In the genomic region with DNA sequence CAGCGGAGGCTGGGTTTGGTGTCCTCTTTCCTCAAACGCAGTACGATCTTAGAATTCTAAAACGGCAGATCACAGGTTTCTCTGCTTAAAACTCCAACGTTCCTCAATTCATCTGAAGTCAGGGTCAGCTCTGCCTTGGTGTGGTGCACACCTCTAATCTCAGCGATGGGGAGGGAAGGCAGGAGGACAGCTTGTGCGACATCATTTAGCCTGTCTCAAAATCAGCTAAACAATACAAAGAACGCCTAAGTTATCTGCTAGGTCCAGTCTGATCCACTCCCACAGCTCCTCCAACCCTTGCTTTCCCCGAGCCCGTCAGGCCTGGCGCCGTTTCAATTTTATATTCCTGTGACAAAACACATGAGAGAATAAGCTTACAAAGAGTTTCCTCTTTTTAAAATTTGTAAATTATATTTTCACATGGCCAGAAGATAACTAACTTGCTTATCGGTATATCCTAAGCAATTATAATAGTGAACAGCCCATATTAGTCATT, we compare ENCODE assay signal across 9 mouse cellular contexts. TPM values are rescaled to one million over a fixed set of nuclear protein-coding genes. Genes with fewer than 3 reads are reported as not detected.
A peak's percentile ranks its signal among the peaks of the same experiment; 100 is the strongest.
DNase-seq lines count a peak whose midpoint lies in the region; ATAC-seq and TF ChIP-seq lines count a peak whose summit lies in the region.
"Had no signal": no experiment of that assay in that cellular context is flagged by ENCODE, and none has a peak within 500 bp of the region (broad histone marks: within the 10 kb centered on the region; RNA-seq: fewer than 3 reads in every experiment).

No protein-coding gene starts in this region.

- H3K27ac ChIP-seq in cerebellum, adult 2 months (ENCODE audit: insufficient read depth, low read length), result no peak overlapping the region
- H3K27ac ChIP-seq in intestine, embryonic 14.5 days (ENCODE audit: low read depth), result 0 out of 2 replicates have a peak overlapping the region, but pooled peaks have one; percentile 41
- peak overlapping the region; percentile 80 for H3K27ac ChIP-seq in midbrain, embryonic 10.5 days (replicated peaks)
- no peak overlapping the region for H3K27ac ChIP-seq in thymus, adult 2 months (ENCODE audit: control insufficient read depth, insufficient read depth, low read length)

- DNase-seq in cerebellum, adult 2 months, result peak in 1 of 2 experiments; percentile 15
- no peak for DNase-seq in cerebellum, adult 18-20 months
- peak; percentile 30 for DNase-seq in right cerebral cortex, postnatal 14 days
- no peak for DNase-seq in right cerebral cortex, postnatal 36 days (ENCODE audit: low spot score in 2 of 2)
- no peak for DNase-seq in intestine, embryonic 14.5 days (ENCODE audit: low spot score)
- no peak for DNase-seq in midbrain, embryonic 10.5 days (ENCODE audit: low spot score)
- no peak for DNase-seq in thymus, adult 2 months
- DNase-seq in T-cell, adult 2 months (ENCODE audit: low spot score), result no peak

- TF ChIP-seq POLR2A in cerebellum, adult 2 months (IDR thresholded peaks at IDR 0.05; ENCODE audit: borderline replicate concordance, insufficient read depth, low read length), result no peak
- no peak for TF ChIP-seq POLR2A in thymus, adult 2 months (IDR thresholded peaks at IDR 0.05; ENCODE audit: control insufficient read depth, extremely low read depth, insufficient read depth, low read length, poor library complexity)

- no peaks in the 10 kb centered on the region for H3K36me3 ChIP-seq in intestine, embryonic 14.5 days (ENCODE audit: control insufficient read depth, insufficient read depth, low read length)
- H3K36me3 ChIP-seq in midbrain, embryonic 10.5 days, result peaks cover 2% of the 10 kb centered on the region
- H3K36me3 ChIP-seq in thymus, adult 2 months (ENCODE audit: control insufficient read depth, insufficient read depth, low read length), result no peaks in the 10 kb centered on the region

- peak overlapping the region; percentile 74 for H3K4me3 ChIP-seq in cerebellum, adult 2 months (replicated peaks; ENCODE audit: insufficient read depth, low read depth, low read length)
- peak overlapping the region; percentile 34 for H3K4me3 ChIP-seq in intestine, embryonic 14.5 days (ENCODE audit: low read depth, low read length)
- H3K4me3 ChIP-seq in midbrain, embryonic 10.5 days, result peak overlapping the region; percentile 53
- no peak overlapping the region; the same call in 1 of the 2 replicates for H3K4me3 ChIP-seq in thymus, adult 2 months (ENCODE audit: control insufficient read depth, insufficient read depth, low read length)

- H3K4me1 ChIP-seq in cerebellum, adult 2 months (ENCODE audit: control insufficient read depth, insufficient read depth, low read length), result no peaks in the 10 kb centered on the region
- H3K4me1 ChIP-seq in intestine, embryonic 14.5 days (replicated peaks; ENCODE audit: control insufficient read depth, insufficient read depth, low read length), result peaks cover 4% of the 10 kb centered on the region; the same call in 1 of the 2 replicates
- H3K4me1 ChIP-seq in midbrain, embryonic 10.5 days, result peaks cover 11% of the 10 kb centered on the region
- H3K4me1 ChIP-seq in thymus, adult 2 months (replicated peaks; ENCODE audit: control insufficient read depth, insufficient read depth, low read length), result peaks cover 4% of the 10 kb centered on the region; the same call in 1 of the 2 replicates

- no peaks in the 10 kb centered on the region for H3K27me3 ChIP-seq in cerebellum, adult 2 months (ENCODE audit: control insufficient read depth, insufficient read depth, low read length)
- H3K27me3 ChIP-seq in intestine, embryonic 14.5 days (replicated peaks; ENCODE audit: control insufficient read depth, insufficient read depth, low read length), result no peaks in the 10 kb centered on the region
- H3K27me3 ChIP-seq in midbrain, embryonic 10.5 days (ENCODE audit: low read depth, poor library complexity, severe bottlenecking), result no peaks in the 10 kb centered on the region
- no peaks in the 10 kb centered on the region for H3K27me3 ChIP-seq in thymus, adult 2 months (ENCODE audit: control insufficient read depth, insufficient read depth, low read length)

- 12% methylated on average over 13 of the region's 13 CpGs for WGBS in cerebellum, adult 2 months
- WGBS in intestine, embryonic 14.5 days, result 21% methylated on average over 13 of the region's 13 CpGs
- WGBS in midbrain, embryonic 10.5 days, result 32% methylated on average over 13 of the region's 13 CpGs
- WGBS in thymus, adult 2 months, result 39% methylated on average over 13 of the region's 13 CpGs

- ATAC-seq in intestine, embryonic 14.5 days (replicated peaks; ENCODE audit: low FRiP score, low TSS enrichment, low read depth), result no peak

- no peak for TF ChIP-seq CTCF in cerebellum, adult 2 months (IDR thresholded peaks at IDR 0.05; ENCODE audit: borderline replicate concordance, insufficient read depth, low read depth, low read length)
- no peak for TF ChIP-seq CTCF in thymus, adult 2 months (IDR thresholded peaks at IDR 0.05; ENCODE audit: borderline replicate concordance, control insufficient read depth, extremely low read depth, insufficient read depth, low read length, poor library complexity)

- H3K4me2 ChIP-seq in intestine, embryonic 14.5 days (ENCODE audit: low read length), result peak overlapping the region; percentile 66

- H3K9ac ChIP-seq in intestine, embryonic 14.5 days (ENCODE audit: low read length), result peak overlapping the region; percentile 45

- no peaks in the 10 kb centered on the region for H3K9me3 ChIP-seq in intestine, embryonic 14.5 days (ENCODE audit: control insufficient read depth, low read length)
- no peaks in the 10 kb centered on the region for H3K9me3 ChIP-seq in midbrain, embryonic 10.5 days (replicated peaks)

RNA-seq across cellular contexts. Expression of a gene that starts 13.1 kb away (rescaled TPM):
- 0.24 TPM in 1 of 2 replicates, not detected in the other for polyA plus RNA-seq in cerebellum, adult 2 months (2012; rRNA removed)
- polyA plus RNA-seq in intestine, embryonic 14.5 days (2014; fragmentation: Nextera tagmentation; extraction: Ambion mirVana), result not detected in 2 replicates
- polyA plus RNA-seq in midbrain, embryonic 10.5 days (2016; fragmentation: Nextera tagmentation; extraction: Ambion mirVana), result 0.42 TPM in 1 of 2 replicates, not detected in the other
- polyA plus RNA-seq in thymus, adult 2 months (2012; rRNA removed), result not detected in 2 replicates
- polyA plus RNA-seq: C2C12 had no signal

RNA-seq across cellular contexts. Expression of a gene that starts 43.4 kb away (rescaled TPM):
- 41.4 and 44.4 TPM in 2 replicates for polyA plus RNA-seq in cerebellum, adult 2 months (2012; rRNA removed)
- polyA plus RNA-seq in intestine, embryonic 14.5 days (2014; fragmentation: Nextera tagmentation; extraction: Ambion mirVana), result 5.5 and 5.7 TPM in 2 replicates
- polyA plus RNA-seq in midbrain, embryonic 10.5 days (2016; fragmentation: Nextera tagmentation; extraction: Ambion mirVana), result 4.3 and 5.1 TPM in 2 replicates
- 4.0 and 4.4 TPM in 2 replicates for polyA plus RNA-seq in thymus, adult 2 months (2012; rRNA removed)

RNA-seq across cellular contexts. Expression of a gene that starts 51.6 kb away (rescaled TPM):
- 43.0 and 43.4 TPM in 2 replicates for polyA plus RNA-seq in cerebellum, adult 2 months (2012; rRNA removed)
- polyA plus RNA-seq in intestine, embryonic 14.5 days (2014; fragmentation: Nextera tagmentation; extraction: Ambion mirVana), result 49.8 and 50.0 TPM in 2 replicates
- polyA plus RNA-seq in midbrain, embryonic 10.5 days (2016; fragmentation: Nextera tagmentation; extraction: Ambion mirVana), result 46.0 and 47.8 TPM in 2 replicates
- polyA plus RNA-seq in thymus, adult 2 months (2012; rRNA removed), result 13.8 and 17.8 TPM in 2 replicates

Comparison
In these comparisons a context has a peak if more than half of its experiments do, and no peak if none do; other contexts are left out.
1. H3K27ac ChIP-seq: peak in intestine, embryonic 14.5 days (single experiment) and midbrain, embryonic 10.5 days (single experiment); none in cerebellum, adult 2 months (single experiment) and thymus, adult 2 months (single experiment).